Mouse (Mus musculus) intestine, embryonic 16.5 days (tissue): ENCODE results near the gene Atg14. TPM values are rescaled to one million over a fixed set of nuclear protein-coding genes. Genes with fewer than 3 reads are reported as not detected.
"Not testable (repeated sequence)": the region's sequence is repeated elsewhere in the genome, so short reads cannot be mapped to it uniquely, and the experiment has no call there.

Experiments used
- ATAC-seq: fragments of 200-750 bp; cut with Nextera tagmentation; 2 replicates; pipeline ENCODE4 v1.8.0; 2017; ENCODE audit warnings: moderate TSS enrichment, moderate library complexity
- H3K27ac ChIP-seq: fragments of 300-500 bp; sonication (generic); 2 replicates; pipeline ENCODE4 v1.5.1; 2014; ENCODE audit warnings: mild to moderate bottlenecking, low read length
- H3K27me3 ChIP-seq: fragments of 300-500 bp; sonication (generic); replicated peaks from 2 replicates; pipeline ENCODE4 v1.6.1; 2014; ENCODE audit warnings: low read length, control low read depth, mixed read lengths; ENCODE audit not compliant: control insufficient read depth, insufficient read depth
- H3K36me3 ChIP-seq: fragments of 300-500 bp; sonication (generic); 2 replicates; pipeline ENCODE4 v1.6.1; 2014; ENCODE audit warnings: low read length, control low read depth; ENCODE audit not compliant: control insufficient read depth, insufficient read depth
- H3K4me1 ChIP-seq: fragments of 300-500 bp; sonication (generic); 2 replicates; pipeline ENCODE4 v1.6.1; 2014; ENCODE audit warnings: low read length, control low read depth, mixed read lengths; ENCODE audit not compliant: control insufficient read depth, insufficient read depth
- H3K4me2 ChIP-seq: fragments of 300-500 bp; sonication (generic); 2 replicates; pipeline ENCODE4 v1.6.1; 2014; ENCODE audit warnings: low read depth, low read length, control low read depth
- H3K4me3 ChIP-seq: fragments of 300-500 bp; sonication (generic); 2 replicates; pipeline ENCODE4 v1.5.1; 2014; ENCODE audit warnings: mild to moderate bottlenecking, low read length
- H3K9ac ChIP-seq: fragments of 300-500 bp; sonication (generic); 2 replicates; pipeline ENCODE4 v1.6.1; 2014; ENCODE audit warnings: low read depth, low read length
- H3K9me3 ChIP-seq: fragments of 300-500 bp; sonication (generic); 2 replicates; pipeline ENCODE4 v1.6.1; 2016; ENCODE audit warnings: low read length, control low read depth; ENCODE audit not compliant: control insufficient read depth
- WGBS: fragments of 180-500 bp; shearing (Covaris S2); extraction: QIAGEN DNeasy Blood & Tissue Kit; methylation state at CpG from one replicate; pipeline ENCODE4 v1.1.7; 2014; 5-methylcytosine and 5-hydroxymethylcytosine counted together
- polyA plus RNA-seq: library from polyadenylated mRNA; unstranded; fragments of >200 nt; fragmentation: Nextera tagmentation; extraction: Ambion mirVana; gene quantifications from 2 replicates; pipeline ENCODE4 v1.2.1, GENCODE M21; 2015

Atg14 gene
- 11.4 and 11.7 TPM in 2 replicates for polyA plus RNA-seq

DNA sequence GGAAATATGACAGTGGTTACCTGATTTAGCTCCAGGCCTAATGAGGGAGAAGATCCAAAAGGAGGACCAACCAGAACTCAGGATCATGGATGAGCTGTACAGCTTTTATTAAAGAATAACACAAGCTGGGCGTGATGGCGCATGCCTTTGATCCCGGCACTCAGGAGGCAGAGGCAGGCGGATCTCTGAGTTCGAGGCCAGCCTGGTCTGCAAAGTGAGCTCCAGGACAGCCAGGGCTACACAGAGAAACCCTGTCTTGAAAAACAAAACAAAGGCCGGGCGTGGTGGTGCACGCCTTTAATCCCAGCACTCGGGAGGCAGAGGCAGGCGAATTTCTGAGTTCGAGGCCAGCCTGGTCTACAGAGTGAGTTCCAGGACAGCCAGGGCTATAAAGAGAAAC is at the start of gene Atg14:
Atg14 (minus strand) TSS at position 101 of the 400 bp plus-strand sequence.
- not testable (repeated sequence) for H3K9ac ChIP-seq, H3K4me2 ChIP-seq, H3K4me1 ChIP-seq, H3K4me3 ChIP-seq, H3K36me3 ChIP-seq, H3K9me3 ChIP-seq, ATAC-seq, H3K27ac ChIP-seq, H3K27me3 ChIP-seq
- 93% methylated on average over 11 of the region's 11 CpGs for WGBS

DNA sequence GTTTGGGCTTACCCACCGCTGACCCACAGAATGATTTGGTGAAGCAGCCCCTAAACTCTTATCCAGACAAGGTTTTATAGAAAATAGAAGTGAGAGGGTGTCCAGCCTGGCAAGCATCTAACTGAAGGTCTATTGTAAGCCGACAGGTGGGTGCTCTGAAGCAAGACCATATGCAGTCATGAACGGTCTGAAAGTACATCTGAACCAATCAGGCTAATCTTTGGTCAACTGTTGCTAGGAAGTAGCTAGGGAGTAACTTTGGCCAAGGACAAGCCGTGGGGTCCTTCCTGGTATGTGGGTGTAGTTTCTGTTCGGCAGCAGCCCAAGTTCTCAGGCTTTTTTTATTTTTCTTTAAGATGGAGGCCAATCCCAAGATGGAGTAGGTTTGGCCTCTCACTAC is 48.4 kb upstream of the Atg14 start:
- no peak for ATAC-seq
- no peak overlapping the region for H3K4me3 ChIP-seq
- WGBS = 84% methylated on average over 5 of the region's 5 CpGs

DNA sequence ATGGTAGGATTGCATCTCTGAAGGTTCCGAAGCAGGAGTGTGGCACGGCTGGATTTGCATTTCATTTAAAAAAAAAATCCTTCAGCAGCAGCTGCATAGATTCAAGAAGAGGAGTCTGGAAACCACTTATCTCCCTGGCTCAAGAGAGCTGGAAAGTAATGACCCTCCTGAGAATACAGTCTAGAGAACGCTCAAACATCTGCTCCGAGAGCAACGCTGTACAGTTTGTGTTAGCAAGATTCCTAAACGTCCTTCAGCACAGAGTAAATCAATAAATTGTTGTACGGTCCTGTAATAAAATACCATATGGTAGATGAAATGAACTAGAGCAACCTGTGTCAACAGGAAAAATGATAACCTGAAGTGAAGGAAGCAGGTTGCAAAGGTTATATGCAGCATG is 42.8 kb upstream of the Atg14 start:
- ATAC-seq = peak; percentile 64; the same call in 1 of the 2 replicates
- Histone ChIP-seq H3K36me3 (no peaks in the 10 kb centered on the region), H3K4me1 (0 out of 2 replicates have a peak, but pooled peaks cover 2% of the 10 kb centered on the region), H3K9ac (no peak overlapping the region), H3K27me3 (no peaks in the 10 kb centered on the region), H3K9me3 (no peaks in the 10 kb centered on the region), H3K4me2 (no peak overlapping the region), H3K4me3 (no peak overlapping the region), H3K27ac (0 out of 2 replicates have a peak overlapping the region, but pooled peaks have one; percentile 8)
- WGBS = 32% methylated on average over 7 of the region's 7 CpGs

More for the DNA sequence above, 48.4 kb upstream of the Atg14 start:
- Histone ChIP-seq H3K9me3 (no peaks in the 10 kb centered on the region), H3K4me2 (no peak overlapping the region), H3K27me3 (no peaks in the 10 kb centered on the region), H3K36me3 (no peaks in the 10 kb centered on the region), H3K4me1 (no peaks in the 10 kb centered on the region), H3K9ac (no peak overlapping the region), H3K27ac (no peak overlapping the region)

DNA sequence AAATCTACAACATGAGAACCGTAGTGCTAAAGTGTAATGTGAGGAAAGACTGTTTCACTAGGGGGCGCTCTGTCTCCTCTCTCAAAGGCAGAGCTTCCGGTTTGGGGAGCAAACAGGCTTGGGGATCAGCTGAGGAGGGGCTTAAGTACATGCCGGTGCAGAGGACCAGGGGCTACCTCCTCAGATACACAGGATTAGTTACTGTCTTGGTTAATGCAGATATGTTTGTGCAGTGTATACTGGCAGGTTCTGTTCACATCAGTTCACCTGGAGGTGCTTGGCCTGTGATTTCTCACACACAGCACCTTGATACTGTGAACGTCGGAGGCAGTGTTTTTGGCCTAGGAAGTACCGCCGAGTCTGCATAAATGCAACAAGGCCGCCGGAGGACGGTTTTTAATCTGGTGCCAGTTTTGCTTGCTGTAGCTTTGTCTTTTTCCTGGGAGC is 27.5 kb upstream of the Atg14 start:
- no peaks in the 10 kb centered on the region for H3K27me3 ChIP-seq
- no peak overlapping the region for H3K27ac ChIP-seq
- no peaks in the 10 kb centered on the region for H3K9me3 ChIP-seq
- H3K36me3 ChIP-seq = no peaks in the 10 kb centered on the region
- no peak overlapping the region for H3K4me3 ChIP-seq
- peak; percentile 42; the same call in 1 of the 2 replicates for ATAC-seq
- H3K4me2 ChIP-seq = peak overlapping the region; percentile 28; the same call in 1 of the 2 replicates
- H3K4me1 ChIP-seq = peaks cover 3% of the 10 kb centered on the region; the same call in 1 of the 2 replicates
- WGBS = 26% methylated on average over 11 of the region's 11 CpGs
- peak overlapping the region; percentile 37; the same call in 1 of the 2 replicates for H3K9ac ChIP-seq

DNA sequence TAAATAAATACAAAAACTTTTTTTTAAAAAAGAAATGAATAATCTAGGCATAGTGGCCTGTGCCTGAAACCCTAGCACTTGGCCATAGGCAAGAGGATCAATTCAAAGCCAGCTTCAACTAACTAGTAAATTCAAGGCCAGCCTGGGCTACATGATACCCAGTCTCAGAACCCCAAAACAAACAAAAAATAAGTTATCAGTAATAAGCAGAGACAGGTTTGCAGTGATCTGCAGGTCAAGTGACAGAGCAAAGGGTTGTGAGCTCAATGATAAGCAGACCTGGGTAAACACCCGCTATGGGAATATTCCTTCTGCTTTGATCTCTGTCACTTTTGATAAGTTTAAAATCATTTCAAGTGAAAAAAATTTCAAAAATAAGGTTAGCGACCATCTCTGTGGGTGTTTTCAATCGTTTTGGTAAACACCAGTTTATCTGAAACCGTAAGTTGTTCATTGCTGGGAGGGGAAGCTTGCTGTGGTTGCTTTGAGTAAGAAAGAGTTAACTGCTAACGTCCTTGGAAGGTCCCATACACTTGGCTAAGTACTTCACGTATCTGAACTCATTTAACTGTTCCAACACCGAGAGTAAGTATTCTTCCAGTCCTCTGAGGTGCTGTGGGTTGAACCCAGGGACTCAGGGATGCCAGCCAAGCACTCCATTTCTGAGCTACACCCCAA is 24.1 kb upstream of the Atg14 start:
- no peak overlapping the region for H3K4me2 ChIP-seq
- peaks cover 3% of the 10 kb centered on the region; the same call in 1 of the 2 replicates for H3K4me1 ChIP-seq
- no peaks in the 10 kb centered on the region for H3K27me3 ChIP-seq
- H3K9ac ChIP-seq = no peak overlapping the region
- no peak; the same call in 1 of the 2 replicates for ATAC-seq
- no peaks in the 10 kb centered on the region for H3K9me3 ChIP-seq
- no peaks in the 10 kb centered on the region for H3K36me3 ChIP-seq
- H3K4me3 ChIP-seq = no peak overlapping the region
- H3K27ac ChIP-seq = no peak overlapping the region
- WGBS = 37% methylated on average over 7 of the region's 7 CpGs

DNA sequence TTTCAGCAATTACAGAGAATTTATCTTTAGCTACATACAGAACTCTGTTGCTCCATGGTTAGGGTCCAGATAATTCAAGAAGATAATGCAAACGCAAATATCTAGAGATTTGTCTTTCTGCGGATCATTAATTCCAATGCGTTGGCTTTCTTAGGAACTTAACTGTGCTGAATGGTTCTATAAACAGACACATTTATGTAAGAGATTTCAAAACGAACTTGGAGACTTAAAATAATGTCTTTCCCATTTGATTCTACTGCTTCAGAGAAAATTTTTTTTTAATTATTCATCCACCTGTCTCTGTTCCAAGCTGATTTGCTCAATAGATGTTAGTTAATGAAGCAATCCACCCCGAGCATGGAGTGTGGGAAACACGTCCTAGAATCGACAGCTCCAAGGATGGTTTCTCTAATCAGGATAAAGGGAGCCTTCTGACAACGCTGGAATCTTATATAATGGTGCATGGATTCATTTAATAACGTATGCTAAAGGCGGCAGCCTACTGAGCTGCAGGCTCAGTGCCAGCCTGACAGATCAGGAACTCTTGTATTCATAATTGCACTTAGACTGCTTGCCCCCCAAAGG is 20.0 kb upstream of the Atg14 start:
- Histone ChIP-seq H3K9me3 (no peaks in the 10 kb centered on the region), H3K4me2 (no peak overlapping the region), H3K36me3 (no peaks in the 10 kb centered on the region), H3K27me3 (no peaks in the 10 kb centered on the region), H3K4me1 (no peaks in the 10 kb centered on the region), H3K4me3 (no peak overlapping the region), H3K9ac (no peak overlapping the region), H3K27ac (no peak overlapping the region)
- 77% methylated on average over 10 of the region's 10 CpGs for whole genome bisulfite sequencing
- ATAC-seq = no peak

DNA sequence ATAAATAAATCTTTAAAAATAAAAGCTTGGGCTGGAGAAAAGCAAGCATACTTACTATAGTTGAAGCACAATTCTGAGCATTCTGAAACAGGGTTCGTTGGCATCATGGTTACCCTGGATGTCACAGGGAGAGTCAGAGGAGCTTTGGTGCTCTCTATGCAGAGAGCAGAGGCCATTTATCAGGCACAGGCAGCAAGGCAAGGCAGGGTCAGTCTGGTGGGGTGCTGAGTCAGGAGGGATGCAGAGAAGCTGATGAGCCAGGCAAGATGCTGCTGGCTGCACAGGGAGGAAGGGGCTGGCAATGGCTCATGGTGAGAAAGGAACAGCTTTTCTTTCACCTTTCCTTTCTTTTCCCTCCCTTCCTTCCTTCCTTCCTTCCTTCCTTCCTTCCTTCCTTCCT is 19.0 kb upstream of the Atg14 start:
- no peaks in the 10 kb centered on the region for H3K9me3 ChIP-seq
- no peaks in the 10 kb centered on the region for H3K36me3 ChIP-seq
- ATAC-seq = no peak
- WGBS = 83% methylated on average over 1 of the region's 1 CpGs
- H3K27me3 ChIP-seq = no peaks in the 10 kb centered on the region
- H3K4me2 ChIP-seq = no peak overlapping the region
- no peak overlapping the region for H3K4me3 ChIP-seq
- no peak overlapping the region for H3K27ac ChIP-seq
- no peak overlapping the region for H3K9ac ChIP-seq
- no peaks in the 10 kb centered on the region for H3K4me1 ChIP-seq

DNA sequence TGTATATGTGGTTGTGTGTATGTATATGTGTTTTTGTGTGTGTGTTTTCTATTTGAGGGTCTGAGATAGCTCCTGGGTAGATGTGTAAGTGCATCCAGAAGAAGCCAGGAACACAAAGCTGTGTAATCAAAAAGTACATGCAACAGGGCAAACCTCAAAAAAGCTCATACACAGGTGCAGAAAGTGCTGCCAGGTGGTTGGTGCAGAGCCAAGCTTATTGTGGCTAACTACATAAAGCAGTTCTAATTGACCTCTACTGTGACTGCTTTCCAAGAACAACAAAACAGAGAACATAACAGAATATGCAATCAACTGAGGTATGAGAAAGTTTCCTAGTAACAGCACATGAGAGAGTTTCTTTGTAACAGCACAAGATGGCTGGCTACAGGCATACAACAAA is 13.9 kb upstream of the Atg14 start:
- H3K27ac ChIP-seq = no peak overlapping the region
- no peaks in the 10 kb centered on the region for H3K4me1 ChIP-seq
- H3K4me3 ChIP-seq = no peak overlapping the region
- H3K4me2 ChIP-seq = no peak overlapping the region
- no peaks in the 10 kb centered on the region for H3K27me3 ChIP-seq
- no peak overlapping the region for H3K9ac ChIP-seq
- H3K9me3 ChIP-seq = no peaks in the 10 kb centered on the region
- ATAC-seq = no peak
- no peaks in the 10 kb centered on the region for H3K36me3 ChIP-seq

DNA sequence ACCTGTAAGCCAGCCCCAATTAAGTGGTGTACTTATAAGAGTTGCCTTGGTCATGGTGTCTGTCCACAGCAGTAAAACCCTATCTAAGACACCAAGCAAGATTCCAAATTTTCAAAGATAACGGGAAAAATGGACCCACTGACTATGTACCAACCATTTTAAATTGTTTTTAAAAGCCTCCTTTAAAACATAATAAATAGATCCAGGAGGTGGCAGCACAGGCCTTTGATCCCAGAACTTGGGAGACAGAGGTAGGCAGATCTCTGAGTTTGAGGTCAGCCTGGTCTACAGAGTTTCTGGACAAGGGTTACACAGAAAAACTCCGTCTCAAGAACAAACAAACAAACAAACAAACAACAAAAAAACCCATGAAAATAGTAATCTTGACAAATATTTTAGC is 11.2 kb upstream of the Atg14 start:
- H3K4me1 ChIP-seq = no peaks in the 10 kb centered on the region
- H3K36me3 ChIP-seq = no peaks in the 10 kb centered on the region
- 56% methylated on average over 2 of the region's 2 CpGs for WGBS
- no peak overlapping the region for H3K4me3 ChIP-seq
- no peaks in the 10 kb centered on the region for H3K27me3 ChIP-seq
- no peak overlapping the region for H3K4me2 ChIP-seq
- no peaks in the 10 kb centered on the region for H3K9me3 ChIP-seq
- no peak overlapping the region for H3K27ac ChIP-seq
- ATAC-seq = no peak
- no peak overlapping the region for H3K9ac ChIP-seq
